Mouse (Mus musculus) ES-E14 (cell line): ENCODE data around the gene Tmem247.

Experiments
- HCFC1 ChIP-seq: IDR thresholded peaks from 2 replicates; pipeline ENCODE4 v1.6.1; 2012; ENCODE audit warnings: low read length, inconsistent platforms, borderline replicate concordance; ENCODE audit not compliant: insufficient read depth
- MAFK ChIP-seq: IDR thresholded peaks from 2 replicates; pipeline ENCODE4 v1.6.1; 2014; ENCODE audit warnings: mild to moderate bottlenecking, low read depth, low read length, inconsistent platforms; ENCODE audit not compliant: insufficient read depth
- ZNF384 ChIP-seq: IDR thresholded peaks from 2 replicates; pipeline ENCODE4 v1.6.1; 2012; ENCODE audit warnings: low read depth, low read length, inconsistent platforms

GRCm38 (mm10) chr17:86957968-86958367 is 40.8 kb downstream of the Tmem247 start:
- TF ChIP-seq ZNF384 = no peak
- no peak for TF ChIP-seq HCFC1
- no peak for TF ChIP-seq MAFK
